Mouse (Mus musculus): ENCODE measurements around the gene Acyp1.

Acyp1 gene

GRCm38 (mm10) chr12:85287809-85288485 lies at the start of gene Acyp1:
Gene Acyp1 (minus strand): TSS chr12:85288438.
- no peak for DNase-seq

DNA sequence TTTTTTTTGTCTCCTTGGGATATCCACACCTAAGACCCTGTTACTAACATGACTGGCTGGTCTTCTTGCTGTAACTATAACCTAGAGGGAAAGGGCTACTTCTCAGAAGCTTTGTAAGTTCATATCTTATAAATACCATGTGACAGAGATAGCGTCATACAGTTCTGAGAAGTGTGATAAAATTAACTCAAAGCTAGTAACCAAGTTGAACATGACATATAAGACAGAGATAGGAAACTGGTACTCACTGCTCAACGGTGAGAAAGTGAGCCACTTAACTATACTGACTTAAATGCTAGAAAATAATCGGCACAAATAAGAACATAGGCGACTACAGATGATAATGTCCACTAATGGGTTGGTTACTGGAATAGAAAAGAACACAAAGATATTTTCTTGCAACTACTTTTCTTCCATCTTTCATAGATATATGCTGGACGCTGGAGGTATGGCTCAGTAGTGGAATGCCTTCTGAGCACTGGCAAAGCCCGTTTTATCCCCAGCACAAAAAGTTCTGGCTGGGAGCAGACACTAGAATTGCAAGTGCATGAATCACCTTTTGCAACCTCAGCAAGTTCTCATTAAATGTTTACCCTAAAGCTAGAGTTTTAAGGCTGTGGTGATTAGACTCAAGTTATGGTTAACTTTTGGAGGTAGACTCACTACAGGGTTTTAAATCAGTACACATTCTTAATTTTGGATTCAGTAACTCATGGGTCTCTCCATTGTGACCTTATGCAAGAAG lies 49.5 kb upstream of the Acyp1 start:
- DNase-seq = no peak

- DNase-seq = no peak
Measured at GRCm38 (mm10) chr12:85330153-85330552, 41.9 kb upstream of the Acyp1 start.

GRCm38 (mm10) chr12:85308651-85309050 lies 20.4 kb upstream of the Acyp1 start:
- DNase-seq = no peak

DNA sequence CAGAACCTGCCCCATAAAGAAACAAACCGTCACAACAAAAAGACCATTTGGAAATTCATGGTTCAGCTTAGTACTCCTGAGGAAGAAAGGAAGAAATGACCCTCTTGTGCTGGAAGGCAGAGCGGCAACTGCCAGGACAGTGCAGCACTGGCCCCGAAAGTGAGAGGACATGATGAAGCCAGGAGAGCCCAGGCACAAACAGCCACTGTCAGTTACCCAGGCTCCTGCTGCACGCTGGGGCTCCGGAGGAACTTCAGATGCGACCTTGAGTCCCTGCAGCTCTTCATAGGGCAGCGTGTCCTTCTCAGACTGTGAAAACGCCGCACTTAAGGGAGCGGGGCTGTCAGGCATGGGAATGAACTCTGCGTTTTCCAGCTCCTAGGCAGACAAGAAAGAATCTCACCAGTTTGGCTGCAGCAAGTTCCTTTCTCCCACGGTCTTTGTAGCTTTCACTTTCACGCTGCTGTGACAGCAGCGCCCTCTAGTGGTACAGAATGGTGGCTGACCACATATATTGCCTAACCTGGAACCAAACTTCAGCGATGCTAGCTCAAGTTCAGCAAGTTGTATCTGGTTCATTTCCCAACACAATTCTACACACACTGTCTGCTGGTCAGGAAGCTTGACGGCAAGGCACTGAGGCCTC lies 17.1 kb upstream of the Acyp1 start:
- peak; percentile 88 for DNase-seq

GRCm38 (mm10) chr12:85304725-85305124 lies 16.5 kb upstream of the Acyp1 start:
- DNase-seq = no peak

DNA sequence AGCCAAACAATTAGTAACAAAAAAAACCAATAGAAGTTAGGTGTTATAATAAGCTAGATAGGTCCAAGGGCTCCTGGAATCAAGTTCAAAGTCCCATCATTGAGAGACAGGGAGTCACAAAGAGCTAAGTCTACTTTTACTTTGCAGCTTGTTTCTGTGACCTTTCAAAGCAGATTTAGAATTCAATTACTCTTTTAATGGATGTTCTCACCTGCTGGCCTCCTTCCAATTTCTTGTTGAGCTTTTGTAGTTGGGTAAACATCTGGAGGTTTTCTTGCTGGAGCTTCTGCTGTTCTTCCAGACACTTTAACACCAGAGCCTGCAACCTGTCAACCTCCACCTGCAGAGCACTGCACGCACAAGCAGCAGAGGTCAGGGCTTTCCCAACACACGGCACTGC lies 15.0 kb upstream of the Acyp1 start:
- DNase-seq = no peak

DNA sequence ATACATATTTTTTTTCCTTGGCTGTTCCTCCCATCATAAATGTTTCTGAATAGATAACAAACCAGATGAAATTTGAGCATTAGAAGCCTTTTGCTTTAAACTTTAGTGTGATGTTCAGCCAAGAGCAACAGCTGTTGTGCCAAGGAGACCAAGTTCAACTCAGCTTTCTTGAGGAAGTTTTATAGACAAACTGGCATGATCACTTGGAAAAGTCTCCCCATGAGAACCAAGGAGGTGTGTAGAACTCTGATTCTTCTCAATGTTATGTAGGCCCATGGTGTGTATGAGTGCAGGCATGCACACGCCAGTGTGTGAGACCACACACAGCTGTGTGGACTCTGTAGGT lies 10.6 kb upstream of the Acyp1 start:
- no peak for DNase-seq

GRCm38 (mm10) chr12:85298127-85298834 lies 10.0 kb upstream of the Acyp1 start:
- no peak for DNase-seq

GRCm38 (mm10) chr12:85297345-85297997 lies 9.2 kb upstream of the Acyp1 start:
- no peak for DNase-seq

- DNase-seq = no peak
Measured at GRCm38 (mm10) chr12:85296915-85297314, 8.7 kb upstream of the Acyp1 start.

DNA sequence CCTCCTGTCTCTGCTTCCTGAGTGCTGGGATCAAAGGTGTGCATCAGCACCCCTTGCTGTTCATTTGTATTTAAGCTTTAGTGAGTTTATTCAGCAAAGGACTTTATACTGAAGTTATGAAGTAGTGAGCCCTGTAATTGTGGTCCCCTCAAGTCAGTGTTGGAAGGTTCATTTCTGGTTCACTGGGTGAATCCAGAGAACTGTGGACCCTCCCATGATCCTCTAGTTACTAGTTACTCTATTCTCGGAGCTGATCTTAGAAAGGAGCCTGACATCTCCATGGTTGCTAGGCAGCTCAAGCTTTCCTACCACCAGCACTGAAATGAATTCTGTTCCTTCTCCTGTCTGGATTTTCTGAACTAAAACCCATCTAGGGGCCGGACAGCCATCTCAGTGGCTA lies 7.3 kb upstream of the Acyp1 start:
- no peak for DNase-seq

DNA sequence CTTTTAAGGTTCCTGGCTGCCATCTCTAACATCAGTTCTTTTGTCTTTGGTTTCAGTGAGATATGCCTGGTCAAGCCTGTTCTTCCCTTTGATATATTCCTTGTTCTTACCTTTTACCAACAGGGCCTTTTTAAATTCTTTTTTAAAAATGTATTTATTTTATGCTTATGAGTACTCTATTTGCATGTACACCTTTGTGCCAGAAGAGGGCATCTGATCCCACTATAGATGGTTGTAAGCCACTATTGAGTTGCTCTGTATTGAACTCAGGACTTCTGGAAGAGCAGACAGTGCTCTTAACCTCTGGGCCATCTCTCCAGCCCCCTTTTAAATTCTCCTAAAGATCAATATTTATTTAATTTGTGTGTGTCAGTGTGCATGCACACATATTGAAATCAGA lies 4.7 kb upstream of the Acyp1 start:
- DNase-seq = no peak

- DNase-seq = no peak
Measured at GRCm38 (mm10) chr12:85292288-85292687, 4.0 kb upstream of the Acyp1 start.

GRCm38 (mm10) chr12:85291541-85291940 lies 3.3 kb upstream of the Acyp1 start:
- no peak for DNase-seq

GRCm38 (mm10) chr12:85290633-85291032 lies 2.4 kb upstream of the Acyp1 start:
- DNase-seq = no peak

DNA sequence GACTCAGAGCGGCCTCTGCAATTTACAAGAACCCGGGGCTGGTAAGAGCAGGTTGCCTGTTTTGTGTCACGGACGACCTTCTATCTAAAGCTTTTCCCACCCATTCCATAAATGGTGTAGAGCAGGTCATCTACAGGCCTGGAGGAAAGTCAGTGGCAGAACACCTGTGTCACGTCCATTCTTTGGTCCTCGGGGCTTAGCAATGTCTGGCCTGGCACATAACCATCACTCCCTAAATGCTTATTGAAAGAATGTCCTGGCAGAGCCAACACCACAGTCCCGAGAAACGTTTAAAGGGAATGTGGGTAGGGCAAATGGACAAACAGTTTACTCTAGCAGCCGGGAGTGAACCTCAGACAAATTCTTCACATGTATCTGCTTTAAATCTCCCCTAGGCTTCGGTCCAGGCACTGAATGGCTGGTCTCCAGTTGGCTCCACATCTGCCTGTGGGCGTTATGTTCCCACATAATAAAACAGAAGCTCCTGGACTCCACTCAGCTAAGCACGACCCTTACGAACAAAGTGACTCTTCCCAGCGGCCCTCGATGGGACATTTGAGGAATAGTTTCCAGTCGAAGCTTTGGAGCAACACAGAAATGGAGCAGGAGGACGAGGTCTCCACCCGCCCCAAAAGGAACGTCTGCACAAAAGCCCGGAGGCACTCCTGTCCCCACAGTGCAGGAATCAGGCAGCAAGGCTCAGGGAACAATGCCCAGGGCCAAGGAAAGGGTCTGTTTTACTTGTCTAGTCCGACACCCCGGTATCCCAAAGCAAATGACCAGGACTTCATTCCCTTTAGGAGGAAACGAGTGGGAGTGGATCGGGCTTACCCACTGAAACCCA lies 1.1 kb upstream of the Acyp1 start:
- no peak for DNase-seq

DNA sequence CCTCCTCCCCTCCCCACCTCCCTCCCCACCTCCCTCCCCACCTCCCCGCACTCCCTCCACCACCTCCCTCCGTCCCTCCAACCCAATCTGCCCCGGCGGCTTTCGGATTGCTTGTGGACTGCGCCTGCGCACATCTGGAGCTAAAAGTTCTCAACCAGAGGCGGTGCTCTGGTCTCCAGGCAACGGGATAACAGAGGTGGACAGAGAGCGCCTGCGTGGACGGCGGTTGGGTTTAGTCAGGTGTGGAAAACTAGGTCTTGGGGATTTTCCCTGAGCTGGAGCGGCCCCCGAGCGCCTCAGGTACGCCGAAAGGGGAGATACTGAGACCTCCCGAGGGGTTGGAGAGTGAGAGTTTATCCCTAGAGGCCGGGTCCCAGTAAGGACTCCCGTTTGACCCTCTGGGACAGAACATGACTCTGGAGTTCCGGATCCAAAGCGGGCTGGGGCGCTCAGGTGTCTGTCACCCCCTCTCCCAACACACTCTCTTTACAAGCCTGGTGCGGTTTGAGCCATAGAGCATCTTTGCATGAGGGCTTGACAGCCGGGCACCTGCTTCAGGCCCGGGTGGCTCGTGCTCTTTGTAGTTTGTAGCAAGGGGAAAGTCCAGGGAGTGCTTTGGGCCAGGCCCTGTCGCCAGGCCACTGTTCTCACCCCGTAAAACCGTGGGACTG lies 383 bp upstream of the Acyp1 start, which contains the start of gene Zc2hc1c:
Gene Zc2hc1c, plus strand, starts transcription at position 106 of the 671 bp plus-strand sequence.
- peak; percentile 73 for DNase-seq

GRCm38 (mm10) chr12:85286941-85287340 lies 1.3 kb downstream of the Acyp1 start:
- peak; percentile 26 for DNase-seq

DNA sequence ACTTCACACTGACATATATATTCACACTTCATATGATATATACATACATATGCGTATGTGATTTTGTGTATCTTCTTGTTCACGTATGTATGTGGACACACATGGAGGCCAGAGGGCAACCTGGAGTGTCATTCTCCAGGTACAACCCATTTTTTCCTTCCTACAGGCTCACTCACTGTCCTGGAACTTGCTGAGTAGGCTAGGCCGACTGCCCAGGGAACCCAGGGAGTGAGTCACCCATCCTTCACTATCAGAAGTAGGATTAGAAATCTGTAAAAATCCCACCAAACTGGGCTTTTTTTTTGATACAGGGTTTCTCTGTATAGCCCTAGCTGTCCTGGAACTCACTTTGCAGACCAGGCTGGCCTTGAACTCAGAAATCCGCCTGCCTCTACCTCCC lies 3.2 kb downstream of the Acyp1 start:
- DNase-seq = no peak

- DNase-seq = no peak
Measured at GRCm38 (mm10) chr12:85284331-85284730, 3.9 kb downstream of the Acyp1 start.
